Mouse (Mus musculus) myocyte (in vitro differentiated cells): ENCODE measurements at regions not wholly inside any gene's neighbourhood (a gene's known extent, or its start where the extent isn't known, plus 50 kb on each side); places are given as distances from the start of the nearest gene placed in this dataset.

Experiments
- CEBPB ChIP-seq: IDR thresholded peaks from 2 replicates; pipeline ENCODE4 v1.6.1; 2011; ENCODE audit warnings: mild to moderate bottlenecking, moderate library complexity; ENCODE audit not compliant: poor library complexity, insufficient read depth, severe bottlenecking
- E2F4 ChIP-seq: IDR thresholded peaks from one replicate; pipeline ENCODE4 v1.6.1; 2011; ENCODE audit warnings: mild to moderate bottlenecking, control low read depth, moderate library complexity; ENCODE audit not compliant: insufficient read depth
- MAX ChIP-seq: IDR thresholded peaks from one replicate; pipeline ENCODE4 v1.6.1; 2011; ENCODE audit warnings: low read depth, mild to moderate bottlenecking, control low read depth
- MYOD1 ChIP-seq, 3 experiments: IDR thresholded peaks; one replicate each; pipeline ENCODE4 v1.6.1; 2011; ENCODE audit warnings: control low read depth in 2 of 3, low read depth in 2 of 3, mild to moderate bottlenecking in 2 of 3, moderate library complexity in 1 of 3; ENCODE audit not compliant: insufficient read length in 2 of 3, control insufficient read depth in 1 of 3
- MYOG ChIP-seq, 3 experiments: IDR thresholded peaks; one replicate each; pipeline ENCODE4 v1.6.1; 2011; ENCODE audit warnings: control low read depth in 2 of 3, low read depth in 2 of 3, mild to moderate bottlenecking in 2 of 3; ENCODE audit not compliant: insufficient read length in 2 of 3, control insufficient read depth in 1 of 3, insufficient read depth in 1 of 3
- POLR2A ChIP-seq: IDR thresholded peaks from one replicate; pipeline ENCODE4 v1.6.1; 2011; ENCODE audit warnings: low read depth, mild to moderate bottlenecking, control low read depth, moderate library complexity; ENCODE audit not compliant: insufficient read length
- POLR2AphosphoS2 ChIP-seq: IDR thresholded peaks from one replicate; pipeline ENCODE4 v1.6.1; 2011; ENCODE audit warnings: low read depth, control low read depth; ENCODE audit not compliant: insufficient read length
- REST ChIP-seq: IDR thresholded peaks from one replicate; pipeline ENCODE4 v1.6.1; 2011; ENCODE audit warnings: mild to moderate bottlenecking, control low read depth, moderate library complexity; ENCODE audit not compliant: insufficient read depth, insufficient read length
- SRF ChIP-seq: IDR thresholded peaks from one replicate; pipeline ENCODE4 v1.6.1; 2011; ENCODE audit warnings: low read depth; ENCODE audit not compliant: control insufficient read depth, insufficient read length
- TCF12 ChIP-seq: IDR thresholded peaks from one replicate; pipeline ENCODE4 v1.6.1; 2011; ENCODE audit warnings: mild to moderate bottlenecking, control low read depth; ENCODE audit not compliant: poor library complexity, insufficient read depth, severe bottlenecking
- TCF3 ChIP-seq: IDR thresholded peaks from one replicate; pipeline ENCODE4 v1.6.1; 2011; ENCODE audit warnings: low read depth, control low read depth; ENCODE audit not compliant: insufficient read length
- USF1 ChIP-seq: IDR thresholded peaks from one replicate; pipeline ENCODE4 v1.6.1; 2011; ENCODE audit warnings: low read depth, mild to moderate bottlenecking, control low read depth, moderate library complexity

- TF ChIP-seq TCF12 = no peak
- TF ChIP-seq POLR2A = no peak
- no peak for TF ChIP-seq SRF
- no peak for TF ChIP-seq MYOG (IDR thresholded peaks at IDR 0.05; ENCODE audit: control insufficient read depth in 1 of 3, insufficient read depth in 1 of 3, insufficient read length in 2 of 3, low read depth in 2 of 3)
- TF ChIP-seq CEBPB = no peak
- no peak for TF ChIP-seq MYOD1 (IDR thresholded peaks at IDR 0.05; ENCODE audit: control insufficient read depth in 1 of 3, insufficient read length in 2 of 3, low read depth in 2 of 3)
- TF ChIP-seq MAX = no peak
- no peak for TF ChIP-seq USF1
- TF ChIP-seq POLR2AphosphoS2 = no peak
- no peak for TF ChIP-seq E2F4
- TF ChIP-seq TCF3 = no peak
- TF ChIP-seq REST = no peak
Measured at GRCm38 (mm10) chr13:35345507-35346129, 314.0 kb upstream of the Cdyl start.
